Mouse (Mus musculus) kidney, adult 2 months (tissue): ENCODE data around the gene Serpind1. TPM values are rescaled to one million over a fixed set of nuclear protein-coding genes. Genes with fewer than 3 reads are reported as not detected.

Source experiments
- DNase-seq: peaks from one replicate; pipeline ENCODE4 v3.0.0; 2021
- H3K27ac ChIP-seq: fragments of 200-500 bp; 2 replicates; pipeline ENCODE4 v1.5.1; 2012; ENCODE audit warnings: low read depth, low read length, control low read depth, inconsistent platforms; ENCODE audit not compliant: insufficient read depth
- H3K27me3 ChIP-seq: fragments of 200-500 bp; replicated peaks from 2 replicates; pipeline ENCODE4 v1.6.1; 2012; ENCODE audit warnings: mild to moderate bottlenecking, moderate library complexity, low read length, inconsistent platforms; ENCODE audit not compliant: control insufficient read depth, insufficient read depth
- H3K36me3 ChIP-seq: fragments of 200-500 bp; 2 replicates; pipeline ENCODE4 v1.6.1; 2012; ENCODE audit warnings: mild to moderate bottlenecking, moderate library complexity, low read length, inconsistent platforms; ENCODE audit not compliant: control insufficient read depth, insufficient read depth
- H3K4me1 ChIP-seq: fragments of 200-500 bp; 2 replicates; pipeline ENCODE4 v1.6.1; 2011; ENCODE audit warnings: low read length; ENCODE audit not compliant: control insufficient read depth, insufficient read depth
- H3K4me3 ChIP-seq: fragments of 200-500 bp; 2 replicates; pipeline ENCODE4 v1.5.1; 2011; ENCODE audit warnings: mild to moderate bottlenecking, low read depth, low read length, control low read depth; ENCODE audit not compliant: insufficient read depth
- CTCF ChIP-seq: fragments of 200-500 bp; conservative IDR thresholded peaks from 2 replicates; pipeline ENCODE4 v1.5.1; 2011; ENCODE audit warnings: low read depth, mild to moderate bottlenecking, control low read depth, low read length, moderate library complexity, mixed read lengths; ENCODE audit not compliant: insufficient read depth, insufficient read length
- POLR2A ChIP-seq: fragments of 200-500 bp; IDR thresholded peaks from one replicate; pipeline ENCODE4 v1.6.1; 2011; ENCODE audit warnings: low read depth, low read length, control low read depth
- WGBS: fragments of 180-500 bp; shearing (Covaris S2); methylation state at CpG from one replicate; pipeline ENCODE4 v1.1.7; 2018; 5-methylcytosine and 5-hydroxymethylcytosine counted together
- polyA plus RNA-seq: library from polyadenylated mRNA; depleted of rRNA; stranded (reverse); fragments of >200 nt; gene quantifications from 2 replicates; pipeline ENCODE4 v1.2.3, GENCODE M21; 2012

The Serpind1 gene
- polyA plus RNA-seq, 1 experiment = 0.80 TPM

- no peak for TF ChIP-seq POLR2A
- TF ChIP-seq CTCF = no peak
- Histone ChIP-seq H3K4me3 (no peak overlapping the region), H3K4me1 (no peaks in the 10 kb centered on the region), H3K36me3 (peaks cover 5% of the 10 kb centered on the region), H3K27ac (no peak overlapping the region), H3K27me3 (no peaks in the 10 kb centered on the region)
- no peak for DNase-seq
- WGBS = 100% methylated on average over 1 of the region's 1 CpGs
Measured at GRCm38 (mm10) chr16:17329848-17330570, 1.2 kb upstream of the Serpind1 start.

DNA sequence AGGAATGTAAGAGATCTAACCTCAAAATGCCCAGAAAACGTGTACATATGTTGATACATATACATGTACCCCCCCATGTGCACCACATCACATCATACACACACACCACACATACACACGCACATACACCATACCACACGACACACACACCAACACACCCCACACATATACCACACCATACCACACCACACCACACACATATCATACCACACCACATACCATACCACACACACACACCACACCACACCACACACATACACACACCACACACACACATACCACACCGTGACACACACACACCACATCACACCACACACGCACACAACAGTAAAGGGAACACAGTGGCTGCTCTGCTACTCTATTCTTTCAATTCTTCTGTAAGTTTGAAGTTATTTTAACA lies 684 bp downstream of the Serpind1 start:
- H3K4me3 ChIP-seq = no peak overlapping the region
- DNase-seq = no peak
- no peaks in the 10 kb centered on the region for H3K27me3 ChIP-seq
- TF ChIP-seq POLR2A = no peak
- no peak for TF ChIP-seq CTCF
- no peaks in the 10 kb centered on the region for H3K4me1 ChIP-seq
- 98% methylated on average over 5 of the region's 5 CpGs for WGBS
- no peaks in the 10 kb centered on the region; the same call in 1 of the 2 replicates for H3K36me3 ChIP-seq
- no peak overlapping the region for H3K27ac ChIP-seq

- no peak for DNase-seq
Measured at GRCm38 (mm10) chr16:17334574-17334973, 3.4 kb downstream of the Serpind1 start.

GRCm38 (mm10) chr16:17336089-17336488 lies 4.9 kb downstream of the Serpind1 start:
- no peak for DNase-seq
- 68% methylated on average over 1 of the region's 1 CpGs for WGBS
- TF ChIP-seq CTCF (no peak), POLR2A (no peak)

More at GRCm38 (mm10) chr16:17334574-17334973, 3.4 kb downstream of the Serpind1 start:
- Histone ChIP-seq H3K4me3 (no peak overlapping the region), H3K4me1 (no peaks in the 10 kb centered on the region), H3K27me3 (no peaks in the 10 kb centered on the region), H3K36me3 (no peaks in the 10 kb centered on the region; the same call in 1 of the 2 replicates), H3K27ac (no peak overlapping the region)
- no peak for TF ChIP-seq POLR2A
- TF ChIP-seq CTCF = no peak

GRCm38 (mm10) chr16:17339701-17340100 lies 8.5 kb downstream of the Serpind1 start:
- TF ChIP-seq POLR2A = no peak
- no peak for TF ChIP-seq CTCF
- H3K4me3 ChIP-seq = no peak overlapping the region
- no peak for DNase-seq
- no peak overlapping the region for H3K27ac ChIP-seq
- no peaks in the 10 kb centered on the region for H3K4me1 ChIP-seq
- 83% methylated on average over 7 of the region's 7 CpGs for WGBS
- H3K27me3 ChIP-seq = no peaks in the 10 kb centered on the region
- H3K36me3 ChIP-seq = no peaks in the 10 kb centered on the region; the same call in 1 of the 2 replicates

More at GRCm38 (mm10) chr16:17336089-17336488, 4.9 kb downstream of the Serpind1 start:
- Histone ChIP-seq H3K36me3 (no peaks in the 10 kb centered on the region; the same call in 1 of the 2 replicates), H3K4me3 (no peak overlapping the region), H3K4me1 (no peaks in the 10 kb centered on the region), H3K27me3 (no peaks in the 10 kb centered on the region), H3K27ac (no peak overlapping the region)

DNA sequence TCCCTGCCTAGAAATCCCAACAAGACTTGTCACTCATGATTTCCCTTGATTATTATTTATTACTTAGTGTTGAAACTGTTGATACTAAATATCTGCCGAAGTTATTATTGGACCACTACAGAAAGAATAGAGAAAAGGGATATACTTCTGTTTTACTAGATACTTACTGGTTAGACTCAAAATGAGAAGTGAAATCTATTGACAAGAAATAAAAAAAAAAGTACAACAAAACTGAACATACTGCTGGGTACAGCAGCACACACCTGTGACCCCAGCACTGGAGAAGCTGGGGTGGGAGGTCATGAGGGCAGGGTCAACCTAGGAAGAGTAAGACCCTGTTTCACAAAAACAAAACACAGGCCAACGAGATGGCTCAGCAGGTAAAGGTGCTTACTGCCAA lies 9.5 kb downstream of the Serpind1 start:
- H3K4me1 ChIP-seq = no peaks in the 10 kb centered on the region; the same call in 1 of the 2 replicates
- H3K36me3 ChIP-seq = no peaks in the 10 kb centered on the region; the same call in 1 of the 2 replicates
- H3K27me3 ChIP-seq = no peaks in the 10 kb centered on the region
- no peak for DNase-seq
- WGBS = 86% methylated on average over 2 of the region's 2 CpGs
- TF ChIP-seq POLR2A = no peak
- no peak for TF ChIP-seq CTCF
- no peak overlapping the region for H3K4me3 ChIP-seq
- H3K27ac ChIP-seq = no peak overlapping the region

DNA sequence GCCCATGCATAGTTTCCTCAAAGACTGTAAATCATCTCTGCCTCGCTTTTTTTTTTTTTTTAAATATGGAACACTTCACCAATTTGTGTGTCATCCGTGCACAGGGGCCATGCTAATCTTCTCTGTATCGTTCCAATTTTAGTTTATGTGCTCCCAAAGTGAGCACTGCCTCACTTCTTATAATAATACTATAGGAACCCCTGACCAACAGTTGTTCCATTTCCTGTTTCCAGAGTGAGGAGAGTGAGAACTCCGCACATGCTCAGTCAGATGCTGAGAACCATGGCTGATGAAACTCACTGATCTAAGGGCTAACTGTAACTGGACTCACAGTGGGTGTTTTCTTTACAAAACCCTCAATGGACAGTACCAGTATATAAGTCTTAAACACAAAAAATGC lies 10.7 kb downstream of the Serpind1 start:
- Histone ChIP-seq H3K4me3 (no peak overlapping the region), H3K27ac (no peak overlapping the region), H3K4me1 (no peaks in the 10 kb centered on the region; the same call in 1 of the 2 replicates), H3K27me3 (no peaks in the 10 kb centered on the region), H3K36me3 (no peaks in the 10 kb centered on the region; the same call in 1 of the 2 replicates)
- WGBS = 89% methylated on average over 4 of the region's 4 CpGs
- TF ChIP-seq CTCF (no peak), POLR2A (no peak)
- no peak for DNase-seq
